Mouse (Mus musculus): ENCODE data around the gene Gmpr2. TPM values are rescaled to one million over a fixed set of nuclear protein-coding genes. Genes with fewer than 3 reads are reported as not detected.

The Gmpr2 gene
- polyA plus RNA-seq, 1 experiment from 2014 or later: 83.5 TPM

- Histone ChIP-seq H3K27me3 (no peaks in the 10 kb centered on the region), H3K4me3 (peak overlapping the region; percentile 89), H3K9me3 (no peaks in the 10 kb centered on the region), H3K9ac (peak overlapping the region; percentile 96), H3K4me1 (peaks cover 20% of the 10 kb centered on the region), H3K36me3 (peaks cover 41% of the 10 kb centered on the region), H3K4me2 (peak overlapping the region; percentile 88), H3K27ac (peak overlapping the region; percentile 60)
- WGBS: 17% methylated on average over 17 of the region's 17 CpGs
- no peak for ATAC-seq (ENCODE audit: insufficient number of reproducible peaks, insufficient read depth, low FRiP score, low TSS enrichment, low read depth)
Observed at GRCm38 (mm10) chr14:55644261-55644888, 27.4 kb upstream of the Gmpr2 start.

DNA sequence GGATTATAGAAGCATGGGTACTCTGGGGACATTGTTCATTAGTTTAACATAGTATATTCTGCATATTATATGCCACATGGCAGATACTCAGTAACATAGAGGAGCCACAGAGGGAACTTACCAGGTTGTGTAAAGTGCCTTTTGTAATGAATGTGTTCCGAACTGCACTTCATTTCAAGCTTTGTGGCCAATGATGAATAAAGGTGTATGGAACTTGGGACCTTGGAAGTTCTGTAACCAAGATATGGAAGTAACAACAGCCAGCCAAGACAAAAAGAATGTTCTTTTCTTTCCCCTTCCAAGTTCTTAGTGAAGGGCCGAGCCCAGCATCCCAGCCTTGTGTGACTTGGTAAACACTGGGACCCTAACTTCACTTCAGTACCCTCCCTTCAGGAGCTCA is 21.9 kb upstream of the Gmpr2 start, which contains the start of gene Tssk4:
Gene Tssk4, plus strand, starts transcription at position 301 of the 400 bp plus-strand sequence.
- H3K9ac ChIP-seq: no peak within 1 kb of the TSS
- no peak within 1 kb of the TSS for H3K27ac ChIP-seq
- H3K4me2 ChIP-seq: no peak within 1 kb of the TSS
- H3K36me3 ChIP-seq: peaks cover 19% of the 10 kb centered on the region
- no peaks in the 10 kb centered on the region for H3K27me3 ChIP-seq
- ATAC-seq (ENCODE audit: insufficient number of reproducible peaks, insufficient read depth, low FRiP score, low TSS enrichment, low read depth): no peak
- H3K4me1 ChIP-seq: peaks cover 14% of the 10 kb centered on the region
- H3K9me3 ChIP-seq: no peaks in the 10 kb centered on the region
- WGBS: 92% methylated on average over 2 of the region's 2 CpGs
- no peak within 1 kb of the TSS for H3K4me3 ChIP-seq

DNA sequence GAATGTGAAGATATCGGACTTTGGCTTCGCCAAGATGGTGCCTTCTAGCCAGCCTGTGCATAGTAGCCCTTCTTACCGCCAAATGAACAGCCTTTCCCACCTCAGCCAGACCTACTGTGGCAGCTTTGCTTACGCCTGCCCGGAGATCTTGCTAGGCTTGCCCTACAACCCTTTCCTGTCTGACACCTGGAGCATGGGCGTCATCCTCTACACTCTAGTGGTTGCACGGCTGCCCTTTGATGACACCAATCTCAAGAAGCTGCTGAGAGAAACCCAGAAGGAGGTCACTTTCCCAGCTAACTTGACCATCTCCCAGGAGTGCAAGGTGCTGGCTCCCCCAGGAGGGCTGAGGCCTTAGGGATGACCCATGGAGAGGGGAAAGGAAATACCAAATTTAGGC is 20.2 kb upstream of the Gmpr2 start:
- no peaks in the 10 kb centered on the region for H3K27me3 ChIP-seq
- ATAC-seq (ENCODE audit: insufficient number of reproducible peaks, insufficient read depth, low FRiP score, low TSS enrichment, low read depth): no peak
- no peak overlapping the region for H3K27ac ChIP-seq
- H3K4me1 ChIP-seq: peaks cover 9% of the 10 kb centered on the region
- H3K4me3 ChIP-seq: no peak overlapping the region
- H3K36me3 ChIP-seq: peaks cover 11% of the 10 kb centered on the region
- H3K9ac ChIP-seq: no peak overlapping the region
- H3K4me2 ChIP-seq: no peak overlapping the region
- 90% methylated on average over 7 of the region's 7 CpGs for WGBS
- H3K9me3 ChIP-seq: no peaks in the 10 kb centered on the region

DNA sequence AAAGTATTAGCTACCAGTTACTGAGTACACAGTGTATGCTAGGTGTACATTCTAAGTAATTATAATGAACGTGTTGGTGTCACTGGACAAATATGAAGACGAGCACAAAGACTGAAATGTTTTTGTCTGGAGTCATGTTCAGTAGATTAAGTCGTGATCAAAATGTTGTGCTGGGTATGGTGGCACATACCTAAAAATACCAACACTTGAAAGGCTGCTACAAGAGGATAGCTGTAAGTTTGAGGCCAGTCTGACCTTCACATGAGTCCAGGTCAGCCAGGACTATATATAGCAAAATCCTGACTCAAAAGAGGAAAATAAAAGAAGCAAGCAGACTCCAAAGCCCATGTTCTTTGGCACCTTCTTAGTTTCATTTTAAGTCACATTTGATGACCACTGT is 14.8 kb upstream of the Gmpr2 start:
- no peak overlapping the region for H3K9ac ChIP-seq
- WGBS: 87% methylated on average over 3 of the region's 3 CpGs
- no peaks in the 10 kb centered on the region for H3K27me3 ChIP-seq
- no peak overlapping the region for H3K27ac ChIP-seq
- no peaks in the 10 kb centered on the region for H3K9me3 ChIP-seq
- peaks cover 21% of the 10 kb centered on the region for H3K4me1 ChIP-seq
- no peak overlapping the region for H3K4me2 ChIP-seq
- no peak overlapping the region for H3K4me3 ChIP-seq
- no peak for ATAC-seq (ENCODE audit: insufficient number of reproducible peaks, insufficient read depth, low FRiP score, low TSS enrichment, low read depth)
- peaks cover 24% of the 10 kb centered on the region for H3K36me3 ChIP-seq

- H3K9me3 ChIP-seq: no peaks in the 10 kb centered on the region
- WGBS: 85% methylated on average over 5 of the region's 5 CpGs
- no peak overlapping the region for H3K4me3 ChIP-seq
- peaks cover 33% of the 10 kb centered on the region for H3K36me3 ChIP-seq
- H3K9ac ChIP-seq: no peak overlapping the region
- no peak for ATAC-seq (ENCODE audit: insufficient number of reproducible peaks, insufficient read depth, low FRiP score, low TSS enrichment, low read depth)
- H3K27ac ChIP-seq: no peak overlapping the region
- peaks cover 15% of the 10 kb centered on the region for H3K4me1 ChIP-seq
- no peak overlapping the region for H3K4me2 ChIP-seq
- H3K27me3 ChIP-seq: no peaks in the 10 kb centered on the region
Observed at GRCm38 (mm10) chr14:55658011-55658410, 13.7 kb upstream of the Gmpr2 start.

- H3K27ac ChIP-seq: peak within 1 kb of the TSS; percentile 81
- ATAC-seq (ENCODE audit: insufficient number of reproducible peaks, insufficient read depth, low FRiP score, low TSS enrichment, low read depth): peak; percentile 82
- WGBS: under 1% methylated on average over 39 of the region's 39 CpGs
- H3K9ac ChIP-seq: peak within 1 kb of the TSS; percentile 80
- peak within 1 kb of the TSS; percentile 63 for H3K4me2 ChIP-seq
- H3K9me3 ChIP-seq: no peaks in the 10 kb centered on the region
- peaks cover 15% of the 10 kb centered on the region for H3K4me1 ChIP-seq
- peaks cover 42% of the 10 kb centered on the region for H3K36me3 ChIP-seq
- H3K4me3 ChIP-seq: peak within 1 kb of the TSS; percentile 72
- H3K27me3 ChIP-seq: no peaks in the 10 kb centered on the region
Observed at GRCm38 (mm10) chr14:55659960-55660573, 11.7 kb upstream of the Gmpr2 start, which contains the start of gene Mdp1. Mdp1 (minus strand) TSS chr14:55660508.

- peak overlapping the region; percentile 63 for H3K4me2 ChIP-seq
- H3K36me3 ChIP-seq: peaks cover 42% of the 10 kb centered on the region
- no peaks in the 10 kb centered on the region for H3K9me3 ChIP-seq
- peak overlapping the region; percentile 80; the same call in 1 of the 2 replicates for H3K9ac ChIP-seq
- H3K4me1 ChIP-seq: peaks cover 15% of the 10 kb centered on the region
- H3K27ac ChIP-seq: peak overlapping the region; percentile 81
- no peaks in the 10 kb centered on the region for H3K27me3 ChIP-seq
- H3K4me3 ChIP-seq: peak overlapping the region; percentile 72
- ATAC-seq (ENCODE audit: insufficient number of reproducible peaks, insufficient read depth, low FRiP score, low TSS enrichment, low read depth): 0 out of 2 replicates have a peak, but pooled peaks have one; percentile 33
- WGBS: 28% methylated on average over 2 of the region's 2 CpGs
Observed at GRCm38 (mm10) chr14:55660636-55661035, 11.1 kb upstream of the Gmpr2 start.

GRCm38 (mm10) chr14:55671486-55671832 is 282 bp upstream of the Gmpr2 start:
- peak overlapping the region; percentile 88 for H3K4me2 ChIP-seq
- H3K27me3 ChIP-seq: no peaks in the 10 kb centered on the region
- H3K36me3 ChIP-seq: peaks cover 34% of the 10 kb centered on the region
- ATAC-seq (ENCODE audit: insufficient number of reproducible peaks, insufficient read depth, low FRiP score, low TSS enrichment, low read depth): peak; percentile 54
- H3K4me3 ChIP-seq: peak overlapping the region; percentile 75
- H3K9me3 ChIP-seq: no peaks in the 10 kb centered on the region
- 0% methylated on average over 12 of the region's 12 CpGs for WGBS
- peak overlapping the region; percentile 87 for H3K9ac ChIP-seq
- H3K27ac ChIP-seq: peak overlapping the region; percentile 92
- peaks cover 15% of the 10 kb centered on the region for H3K4me1 ChIP-seq

DNA sequence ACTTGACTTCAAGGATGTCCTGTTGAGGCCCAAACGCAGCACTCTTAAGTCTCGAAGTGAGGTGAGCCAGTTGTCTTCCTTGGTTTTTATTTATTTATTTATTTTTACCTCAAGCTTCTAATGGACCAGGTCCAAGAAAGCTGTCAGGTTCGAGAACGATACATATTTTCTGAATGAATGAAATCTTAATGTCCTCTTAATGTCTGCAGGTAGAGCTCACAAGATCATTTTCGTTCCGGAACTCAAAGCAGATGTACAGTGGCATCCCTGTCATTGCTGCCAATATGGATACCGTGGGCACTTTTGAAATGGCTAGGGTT is 960 bp downstream of the Gmpr2 start:
- peak overlapping the region; percentile 87 for H3K9ac ChIP-seq
- peak overlapping the region; percentile 88 for H3K4me2 ChIP-seq
- H3K27ac ChIP-seq: peak overlapping the region; percentile 92; the same call in 1 of the 2 replicates
- WGBS: 74% methylated on average over 7 of the region's 7 CpGs
- no peaks in the 10 kb centered on the region for H3K9me3 ChIP-seq
- peak overlapping the region; percentile 75 for H3K4me3 ChIP-seq
- H3K36me3 ChIP-seq: peaks cover 41% of the 10 kb centered on the region
- ATAC-seq (ENCODE audit: insufficient number of reproducible peaks, insufficient read depth, low FRiP score, low TSS enrichment, low read depth): no peak
- no peaks in the 10 kb centered on the region for H3K27me3 ChIP-seq
- H3K4me1 ChIP-seq: peaks cover 15% of the 10 kb centered on the region

GRCm38 (mm10) chr14:55677615-55678014 is 5.9 kb downstream of the Gmpr2 start:
- peaks cover 14% of the 10 kb centered on the region for H3K4me1 ChIP-seq
- H3K27me3 ChIP-seq: no peaks in the 10 kb centered on the region
- no peak overlapping the region for H3K4me2 ChIP-seq
- WGBS: 85% methylated on average over 4 of the region's 4 CpGs
- ATAC-seq (ENCODE audit: insufficient number of reproducible peaks, insufficient read depth, low FRiP score, low TSS enrichment, low read depth): no peak
- no peak overlapping the region for H3K4me3 ChIP-seq
- H3K27ac ChIP-seq: no peak overlapping the region
- no peaks in the 10 kb centered on the region for H3K9me3 ChIP-seq
- no peak overlapping the region for H3K9ac ChIP-seq
- peaks cover 59% of the 10 kb centered on the region for H3K36me3 ChIP-seq

- no peaks in the 10 kb centered on the region for H3K27me3 ChIP-seq
- H3K9me3 ChIP-seq: no peaks in the 10 kb centered on the region
- H3K4me3 ChIP-seq: peak within 1 kb of the TSS; percentile 82
- ATAC-seq (ENCODE audit: insufficient number of reproducible peaks, insufficient read depth, low FRiP score, low TSS enrichment, low read depth): peak; percentile 96
- H3K9ac ChIP-seq: peak within 1 kb of the TSS; percentile 84
- WGBS: under 1% methylated on average over 66 of the region's 66 CpGs
- H3K36me3 ChIP-seq: peaks cover 41% of the 10 kb centered on the region
- peak within 1 kb of the TSS; percentile 80 for H3K4me2 ChIP-seq
- peak within 1 kb of the TSS; percentile 91 for H3K27ac ChIP-seq
- peaks cover 11% of the 10 kb centered on the region for H3K4me1 ChIP-seq
Observed at GRCm38 (mm10) chr14:55681160-55682117, 9.7 kb downstream of the Gmpr2 start, which contains the start of gene Tinf2. Tinf2 (minus strand) TSS chr14:55681820.
